Mouse (Mus musculus): Measurements from ENCODE around the gene Zic5. TPM values are rescaled to one million over a fixed set of nuclear protein-coding genes. Genes with fewer than 3 reads are reported as not detected.

Zic5 gene
- polyA plus RNA-seq, 1 experiment from 2014 or later = 14.3 TPM

DNA sequence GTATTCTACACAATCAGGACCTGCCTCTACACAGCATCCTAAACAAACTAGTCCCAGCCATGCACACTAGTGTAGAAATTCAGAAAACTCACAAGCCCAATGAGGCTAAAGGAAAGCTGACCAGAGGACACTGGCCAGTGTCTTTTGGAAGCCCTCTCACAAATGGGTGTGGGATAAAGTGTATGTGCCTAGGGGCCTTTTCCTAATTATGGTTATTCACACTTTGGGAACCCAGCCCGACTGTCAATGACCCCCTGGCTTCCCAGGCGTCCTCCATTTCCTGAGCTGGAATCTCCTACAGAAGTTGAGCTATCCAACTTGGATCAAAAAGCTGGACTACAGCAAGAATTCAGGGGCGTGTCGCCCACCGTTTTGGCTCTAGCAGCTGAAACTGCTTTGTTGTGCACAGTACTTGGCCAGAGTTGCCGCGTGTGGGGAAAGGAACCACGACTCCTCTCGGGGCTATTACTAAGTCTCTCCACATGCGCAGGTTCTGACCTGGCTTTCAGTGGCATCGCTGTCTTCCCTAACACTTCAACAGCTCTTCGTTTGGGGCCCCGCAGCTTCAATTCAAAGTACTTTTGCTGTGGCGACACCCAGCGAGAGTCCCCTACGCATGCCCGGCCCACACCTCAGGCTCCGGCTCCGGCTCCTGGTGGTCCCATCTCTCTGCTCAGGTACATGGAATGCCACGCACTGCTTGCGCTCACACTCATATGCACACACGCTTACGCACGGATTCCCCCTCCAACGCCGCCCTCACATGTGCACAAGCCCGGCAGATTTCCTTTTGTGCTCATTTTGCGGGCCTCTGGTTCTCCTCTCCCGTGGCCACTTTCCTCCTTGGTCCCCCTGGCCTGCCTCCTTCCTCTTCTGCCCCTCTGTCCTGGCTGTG is 15.6 kb downstream of the Zic5 start:
- H3K27me3 ChIP-seq (replicated peaks) = peaks cover 57% of the 10 kb centered on the region
- 3% methylated on average over 29 of the region's 29 CpGs for WGBS
- ATAC-seq (ENCODE audit: low FRiP score, low read depth) = 0 out of 2 replicates have a peak, but pooled peaks have one; percentile 0
- H3K36me3 ChIP-seq = no peaks in the 10 kb centered on the region
- no peak overlapping the region; the same call in 1 of the 2 replicates for H3K27ac ChIP-seq
- H3K4me3 ChIP-seq = peak overlapping the region; percentile 36
- no peaks in the 10 kb centered on the region for H3K9me3 ChIP-seq
- peak overlapping the region; percentile 57 for H3K9ac ChIP-seq
- peaks cover 46% of the 10 kb centered on the region for H3K4me1 ChIP-seq
- peak overlapping the region; percentile 72 for H3K4me2 ChIP-seq (replicated peaks)

DNA sequence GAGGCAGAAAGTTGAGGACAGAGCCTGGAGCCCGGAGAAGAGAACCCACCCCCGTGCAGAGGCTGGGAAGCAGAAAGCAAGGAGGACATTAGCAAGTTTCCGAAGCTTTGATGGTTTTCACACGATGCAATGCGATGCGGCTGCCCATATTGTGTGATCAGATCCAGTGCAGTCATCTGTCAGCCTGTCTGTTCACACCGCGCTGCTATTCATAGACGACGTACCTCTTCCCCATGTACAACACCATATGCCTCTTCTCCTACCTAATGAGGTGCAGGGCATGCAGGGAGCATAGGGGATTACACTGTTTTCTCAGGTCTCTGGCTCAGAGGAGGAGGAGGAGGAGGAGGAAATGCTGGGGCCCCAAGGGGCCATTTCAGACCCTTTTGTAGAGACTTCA is 28.6 kb downstream of the Zic5 start:
- no peak overlapping the region for H3K27ac ChIP-seq
- H3K36me3 ChIP-seq = no peaks in the 10 kb centered on the region
- peaks cover 5% of the 10 kb centered on the region; the same call in 1 of the 2 replicates for H3K27me3 ChIP-seq (replicated peaks)
- H3K4me3 ChIP-seq = no peak overlapping the region
- H3K4me2 ChIP-seq (replicated peaks) = no peak overlapping the region
- H3K4me1 ChIP-seq = no peaks in the 10 kb centered on the region
- no peak for ATAC-seq (ENCODE audit: low FRiP score, low read depth)
- WGBS = 66% methylated on average over 10 of the region's 10 CpGs
- H3K9ac ChIP-seq = no peak overlapping the region
- H3K9me3 ChIP-seq = no peaks in the 10 kb centered on the region

DNA sequence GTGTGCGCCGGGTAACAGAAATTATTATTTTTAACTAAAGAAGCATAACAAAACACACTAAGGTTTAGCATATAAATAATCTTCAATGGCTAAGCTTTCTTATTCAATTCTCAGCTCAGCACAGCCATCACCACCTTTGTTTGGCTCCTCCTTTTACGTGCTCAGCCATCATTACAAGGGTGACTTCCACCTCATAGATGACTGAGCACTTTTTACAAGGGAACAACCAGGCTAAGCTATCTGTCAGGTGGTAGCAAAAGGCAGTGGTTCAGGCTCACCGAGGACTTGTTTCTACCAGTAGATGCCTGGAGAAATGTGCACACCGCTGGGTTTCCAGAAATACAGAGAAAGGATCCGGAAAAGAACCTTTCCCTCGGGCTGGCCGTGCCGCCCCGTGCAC is 31.4 kb downstream of the Zic5 start:
- ATAC-seq (ENCODE audit: low FRiP score, low read depth) = no peak
- H3K27me3 ChIP-seq (replicated peaks) = peaks cover 5% of the 10 kb centered on the region; the same call in 1 of the 2 replicates
- no peak overlapping the region for H3K9ac ChIP-seq
- 87% methylated on average over 10 of the region's 10 CpGs for WGBS
- no peaks in the 10 kb centered on the region for H3K9me3 ChIP-seq
- no peak overlapping the region for H3K27ac ChIP-seq
- no peaks in the 10 kb centered on the region for H3K36me3 ChIP-seq
- no peaks in the 10 kb centered on the region for H3K4me1 ChIP-seq
- H3K4me3 ChIP-seq = no peak overlapping the region
- H3K4me2 ChIP-seq (replicated peaks) = no peak overlapping the region

GRCm38 (mm10) chr14:122432558-122432957 is 32.9 kb downstream of the Zic5 start:
- H3K27ac ChIP-seq = no peak overlapping the region
- 74% methylated on average over 3 of the region's 3 CpGs for WGBS
- no peak for ATAC-seq (ENCODE audit: low FRiP score, low read depth)
- H3K4me2 ChIP-seq (replicated peaks) = no peak overlapping the region
- H3K4me3 ChIP-seq = no peak overlapping the region
- peaks cover 5% of the 10 kb centered on the region; the same call in 1 of the 2 replicates for H3K4me1 ChIP-seq
- H3K9me3 ChIP-seq = no peaks in the 10 kb centered on the region
- no peaks in the 10 kb centered on the region for H3K36me3 ChIP-seq
- H3K27me3 ChIP-seq (replicated peaks) = peaks cover 5% of the 10 kb centered on the region; the same call in 1 of the 2 replicates
- no peak overlapping the region for H3K9ac ChIP-seq

DNA sequence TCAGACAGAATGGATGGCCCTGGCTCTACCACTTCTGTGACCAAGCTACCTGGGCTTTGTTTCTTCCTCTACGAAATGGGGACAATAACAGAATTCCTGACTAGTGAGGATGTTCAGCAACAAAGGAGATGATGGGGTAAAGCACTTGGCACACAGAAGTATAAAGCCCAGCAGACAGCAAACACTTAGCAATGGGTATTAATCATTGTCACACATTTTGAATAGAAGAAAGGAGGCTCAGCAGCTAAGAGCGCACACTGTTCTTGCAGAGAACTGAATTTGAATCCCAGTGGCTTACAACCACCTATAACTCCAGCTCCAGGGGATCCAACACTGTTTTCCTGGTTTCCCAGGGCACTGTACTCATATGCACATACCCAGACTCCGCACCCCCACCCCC is 37.8 kb downstream of the Zic5 start:
- no peaks in the 10 kb centered on the region for H3K9me3 ChIP-seq
- peaks cover 21% of the 10 kb centered on the region for H3K4me1 ChIP-seq
- H3K27me3 ChIP-seq (replicated peaks) = no peaks in the 10 kb centered on the region
- no peak overlapping the region for H3K4me3 ChIP-seq
- ATAC-seq (ENCODE audit: low FRiP score, low read depth) = peak; percentile 68
- no peaks in the 10 kb centered on the region for H3K36me3 ChIP-seq
- no peak overlapping the region for H3K9ac ChIP-seq
- no peak overlapping the region for H3K4me2 ChIP-seq (replicated peaks)
- H3K27ac ChIP-seq = no peak overlapping the region
- WGBS = 36% methylated on average over 3 of the region's 3 CpGs

DNA sequence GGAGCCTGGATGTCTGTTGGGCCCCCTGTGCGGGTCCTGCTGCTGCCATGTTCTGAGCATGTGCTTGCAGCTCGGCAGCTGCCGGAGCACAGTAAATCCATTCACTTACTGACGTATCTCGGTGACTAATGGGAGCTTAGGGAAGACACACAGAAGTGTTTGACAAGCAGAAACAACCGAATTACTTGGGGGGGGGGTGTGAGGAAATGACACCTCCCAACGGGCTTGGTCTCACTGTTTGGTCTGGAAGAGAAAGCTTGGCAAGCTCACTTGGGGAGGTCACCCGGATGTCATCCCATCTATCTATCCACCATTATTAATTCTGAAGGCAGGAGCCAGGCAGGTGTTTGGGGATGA is 38.3 kb downstream of the Zic5 start:
- Histone ChIP-seq H3K9ac (no peak overlapping the region), H3K4me2 (replicated peaks) (0 out of 2 replicates have a peak overlapping the region, but pooled peaks have one; percentile 12), H3K4me1 (peaks cover 21% of the 10 kb centered on the region), H3K36me3 (no peaks in the 10 kb centered on the region), H3K27me3 (replicated peaks) (no peaks in the 10 kb centered on the region), H3K27ac (0 out of 2 replicates have a peak overlapping the region, but pooled peaks have one; percentile 15), H3K4me3 (no peak overlapping the region), H3K9me3 (no peaks in the 10 kb centered on the region)
- WGBS = 24% methylated on average over 8 of the region's 8 CpGs
- ATAC-seq (ENCODE audit: low FRiP score, low read depth) = peak; percentile 87

- Histone ChIP-seq H3K27me3 (replicated peaks) (no peaks in the 10 kb centered on the region), H3K4me3 (no peak overlapping the region), H3K36me3 (no peaks in the 10 kb centered on the region), H3K4me2 (replicated peaks) (0 out of 2 replicates have a peak overlapping the region, but pooled peaks have one; percentile 12), H3K9me3 (no peaks in the 10 kb centered on the region), H3K9ac (no peak overlapping the region), H3K27ac (0 out of 2 replicates have a peak overlapping the region, but pooled peaks have one; percentile 15), H3K4me1 (peaks cover 21% of the 10 kb centered on the region)
- peak; percentile 19; the same call in 1 of the 2 replicates for ATAC-seq (ENCODE audit: low FRiP score, low read depth)
- WGBS = 47% methylated on average over 10 of the region's 10 CpGs
Measured at GRCm38 (mm10) chr14:122426529-122427203, 38.8 kb downstream of the Zic5 start.

DNA sequence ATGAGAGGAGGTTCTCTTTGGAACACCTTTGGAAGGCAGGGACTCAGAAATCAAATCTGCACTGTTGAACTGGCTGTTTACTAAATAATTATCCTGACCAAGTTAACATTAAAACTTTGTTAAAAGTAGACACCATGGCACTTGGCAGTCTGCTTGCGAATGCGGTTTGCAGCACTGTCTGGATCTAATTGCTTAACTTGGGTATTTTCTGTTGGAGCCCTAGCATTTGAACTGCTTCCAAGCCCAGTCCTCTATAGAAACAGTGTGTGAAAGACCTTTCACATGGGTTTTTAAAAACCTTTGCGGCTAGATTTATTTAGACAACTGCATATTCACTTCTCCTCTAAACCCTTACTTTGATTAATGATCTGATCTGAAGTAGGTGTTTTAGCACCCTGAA is 41.0 kb downstream of the Zic5 start:
- H3K4me1 ChIP-seq = peaks cover 21% of the 10 kb centered on the region
- H3K36me3 ChIP-seq = no peaks in the 10 kb centered on the region
- H3K27me3 ChIP-seq (replicated peaks) = no peaks in the 10 kb centered on the region
- no peak overlapping the region for H3K4me2 ChIP-seq (replicated peaks)
- H3K9me3 ChIP-seq = no peaks in the 10 kb centered on the region
- H3K4me3 ChIP-seq = no peak overlapping the region
- H3K9ac ChIP-seq = no peak overlapping the region
- no peak overlapping the region for H3K27ac ChIP-seq
- 73% methylated on average over 3 of the region's 3 CpGs for WGBS
- no peak for ATAC-seq (ENCODE audit: low FRiP score, low read depth)

GRCm38 (mm10) chr14:122416166-122416771 is 49.2 kb downstream of the Zic5 start:
- Histone ChIP-seq H3K9me3 (no peaks in the 10 kb centered on the region), H3K27me3 (replicated peaks) (0 out of 2 replicates have a peak, but pooled peaks cover 2% of the 10 kb centered on the region), H3K9ac (no peak overlapping the region), H3K4me1 (peaks cover 9% of the 10 kb centered on the region; the same call in 1 of the 2 replicates), H3K4me2 (replicated peaks) (no peak overlapping the region), H3K36me3 (no peaks in the 10 kb centered on the region), H3K27ac (no peak overlapping the region), H3K4me3 (no peak overlapping the region)
- no peak for ATAC-seq (ENCODE audit: low FRiP score, low read depth)
- 11% methylated on average over 4 of the region's 4 CpGs for WGBS

- Histone ChIP-seq H3K9ac (no peak overlapping the region), H3K27ac (no peak overlapping the region), H3K4me2 (replicated peaks) (no peak overlapping the region), H3K27me3 (replicated peaks) (peaks cover 12% of the 10 kb centered on the region; the same call in 1 of the 2 replicates), H3K4me3 (no peak overlapping the region), H3K9me3 (no peaks in the 10 kb centered on the region), H3K4me1 (peaks cover 9% of the 10 kb centered on the region; the same call in 1 of the 2 replicates), H3K36me3 (no peaks in the 10 kb centered on the region)
- ATAC-seq (ENCODE audit: low FRiP score, low read depth) = no peak
- 91% methylated on average over 2 of the region's 2 CpGs for WGBS
Measured at GRCm38 (mm10) chr14:122414786-122415185, 50.7 kb downstream of the Zic5 start.

GRCm38 (mm10) chr14:122413542-122413928 is 51.9 kb downstream of the Zic5 start:
- peaks cover 9% of the 10 kb centered on the region; the same call in 1 of the 2 replicates for H3K4me1 ChIP-seq
- H3K9ac ChIP-seq = no peak overlapping the region
- H3K4me3 ChIP-seq = no peak overlapping the region
- peaks cover 21% of the 10 kb centered on the region; the same call in 1 of the 2 replicates for H3K27me3 ChIP-seq (replicated peaks)
- no peaks in the 10 kb centered on the region for H3K36me3 ChIP-seq
- H3K27ac ChIP-seq = no peak overlapping the region
- 89% methylated on average over 2 of the region's 2 CpGs for WGBS
- no peaks in the 10 kb centered on the region for H3K9me3 ChIP-seq
- ATAC-seq (ENCODE audit: low FRiP score, low read depth) = no peak
- no peak overlapping the region for H3K4me2 ChIP-seq (replicated peaks)
